Mouse (Mus musculus): ENCODE results near the gene Hist1h1c. TPM values are rescaled to one million over a fixed set of nuclear protein-coding genes. Genes with fewer than 3 reads are reported as not detected.

The Hist1h1c gene
- total RNA-seq, 1 experiment: 496 TPM

GRCm38 (mm10) chr13:23698300-23698693 is 40.3 kb upstream of the Hist1h1c start, which contains the start of gene Hist1h4c:
TSS of gene Hist1h4c (minus strand) at chr13:23698454.
- H3K36me3 ChIP-seq (ENCODE audit: control insufficient read depth, insufficient read depth, low read length, poor library complexity, severe bottlenecking): no peaks in the 10 kb centered on the region
- peak within 1 kb of the TSS; percentile 49 to 61 for H3K4me3 ChIP-seq (ENCODE audit: insufficient read depth in 1 of 2, low read depth in 1 of 2, low read length in 2 of 2, poor library complexity in 1 of 2, severe bottlenecking in 1 of 2)
- TF ChIP-seq HCFC1 (IDR thresholded peaks at IDR 0.05; ENCODE audit: borderline replicate concordance, insufficient read depth, low read length) (peak; percentile 37; the same call in 1 of the 2 replicates), ZC3H11A (IDR thresholded peaks at IDR 0.05; ENCODE audit: borderline replicate concordance, low read depth, low read length) (no peak)
- DNase-seq (ENCODE audit: low read depth, low spot score): peak; percentile 99
- H3K9ac ChIP-seq (ENCODE audit: insufficient read depth, low read depth, low read length, poor library complexity, severe bottlenecking): peak within 1 kb of the TSS; percentile 61
- H3K27ac ChIP-seq (ENCODE audit: insufficient read depth, low read depth, low read length, poor library complexity, severe bottlenecking): peak within 1 kb of the TSS; percentile 44; the same call in 1 of the 2 replicates
- no peaks in the 10 kb centered on the region for H3K9me3 ChIP-seq (ENCODE audit: control insufficient read depth, insufficient read depth, low read depth, low read length)
- peaks cover 0 to 6% of the 10 kb centered on the region in 2 experiments; a peak in 1 of 4 replicates for H3K4me1 ChIP-seq (ENCODE audit: control insufficient read depth in 2 of 2, insufficient read depth in 2 of 2, low read length in 2 of 2, poor library complexity in 1 of 2)
- in situ Hi-C loops (cut with MboI; ENCODE audit: low sequenced_read_pairs in 2 of 2, unreplicated experiment in 2 of 2): loop anchor here in 1 of 2 experiments (25.0 kb wide), 1 partner anchor 1661 kb away; the partner anchor contains the start of genes Hist1h2ag, Hist1h2ah, Hist1h2bj and Hist1h2bk

GRCm38 (mm10) chr13:23698996-23699395 is 39.6 kb upstream of the Hist1h1c start:
- DNase-seq (ENCODE audit: low read depth, low spot score): no peak
- Histone ChIP-seq H3K9ac (ENCODE audit: insufficient read depth, low read depth, low read length, poor library complexity, severe bottlenecking) (no peak overlapping the region; the same call in 1 of the 2 replicates), H3K4me3 (ENCODE audit: insufficient read depth in 1 of 2, low read depth in 1 of 2, low read length in 2 of 2, poor library complexity in 1 of 2, severe bottlenecking in 1 of 2) (no peak overlapping the region), H3K9me3 (ENCODE audit: control insufficient read depth, insufficient read depth, low read depth, low read length) (no peaks in the 10 kb centered on the region), H3K4me1 (ENCODE audit: control insufficient read depth in 2 of 2, insufficient read depth in 2 of 2, low read length in 2 of 2, poor library complexity in 1 of 2) (peaks cover 0 to 6% of the 10 kb centered on the region in 2 experiments; a peak in 1 of 4 replicates), H3K27ac (ENCODE audit: insufficient read depth, low read depth, low read length, poor library complexity, severe bottlenecking) (no peak overlapping the region; the same call in 1 of the 2 replicates), H3K36me3 (ENCODE audit: control insufficient read depth, insufficient read depth, low read length, poor library complexity, severe bottlenecking) (no peaks in the 10 kb centered on the region)
- no peak for TF ChIP-seq CHD2 (IDR thresholded peaks at IDR 0.05; ENCODE audit: low read depth, low read length)
- no peak for TF ChIP-seq MAFK (IDR thresholded peaks at IDR 0.05; ENCODE audit: insufficient read depth, low read depth, low read length)
- no peak for TF ChIP-seq ZNF384 (IDR thresholded peaks at IDR 0.05; ENCODE audit: low read depth, low read length)
- TF ChIP-seq HCFC1 (IDR thresholded peaks at IDR 0.05; ENCODE audit: borderline replicate concordance, insufficient read depth, low read length): no peak
- no peak for TF ChIP-seq ZC3H11A (IDR thresholded peaks at IDR 0.05; ENCODE audit: borderline replicate concordance, low read depth, low read length)
- in situ Hi-C loops (cut with MboI; ENCODE audit: low sequenced_read_pairs in 2 of 2, unreplicated experiment in 2 of 2): loop anchor here in 1 of 2 experiments (25.0 kb wide), 1 partner anchor 1662 kb away; the partner anchor contains the start of genes Hist1h2ag, Hist1h2ah, Hist1h2bj and Hist1h2bk

GRCm38 (mm10) chr13:23699767-23700166 is 38.8 kb upstream of the Hist1h1c start:
- Histone ChIP-seq H3K27ac (ENCODE audit: insufficient read depth, low read depth, low read length, poor library complexity, severe bottlenecking) (no peak overlapping the region), H3K36me3 (ENCODE audit: control insufficient read depth, insufficient read depth, low read length, poor library complexity, severe bottlenecking) (no peaks in the 10 kb centered on the region), H3K9ac (ENCODE audit: insufficient read depth, low read depth, low read length, poor library complexity, severe bottlenecking) (no peak overlapping the region), H3K9me3 (ENCODE audit: control insufficient read depth, insufficient read depth, low read depth, low read length) (no peaks in the 10 kb centered on the region), H3K4me1 (ENCODE audit: control insufficient read depth in 2 of 2, insufficient read depth in 2 of 2, low read length in 2 of 2, poor library complexity in 1 of 2) (peaks cover 0 to 6% of the 10 kb centered on the region in 2 experiments; a peak in 1 of 4 replicates), H3K4me3 (ENCODE audit: insufficient read depth in 1 of 2, low read depth in 1 of 2, low read length in 2 of 2, poor library complexity in 1 of 2, severe bottlenecking in 1 of 2) (no peak overlapping the region)
- no peak for TF ChIP-seq MAFK (IDR thresholded peaks at IDR 0.05; ENCODE audit: insufficient read depth, low read depth, low read length)
- TF ChIP-seq HCFC1 (IDR thresholded peaks at IDR 0.05; ENCODE audit: borderline replicate concordance, insufficient read depth, low read length): no peak
- no peak for TF ChIP-seq ZNF384 (IDR thresholded peaks at IDR 0.05; ENCODE audit: low read depth, low read length)
- no peak for TF ChIP-seq ZC3H11A (IDR thresholded peaks at IDR 0.05; ENCODE audit: borderline replicate concordance, low read depth, low read length)
- TF ChIP-seq CHD2 (IDR thresholded peaks at IDR 0.05; ENCODE audit: low read depth, low read length): no peak
- in situ Hi-C loops (cut with MboI; ENCODE audit: low sequenced_read_pairs in 2 of 2, unreplicated experiment in 2 of 2): loop anchor here in 1 of 2 experiments (25.0 kb wide), 1 partner anchor 1662 kb away; the partner anchor contains the start of genes Hist1h2ag, Hist1h2ah, Hist1h2bj and Hist1h2bk
- DNase-seq (ENCODE audit: low read depth, low spot score): no peak

- no peaks in the 10 kb centered on the region for H3K9me3 ChIP-seq (ENCODE audit: control insufficient read depth, insufficient read depth, low read depth, low read length)
- H3K27ac ChIP-seq (ENCODE audit: insufficient read depth, low read depth, low read length, poor library complexity, severe bottlenecking): no peak overlapping the region
- DNase-seq (ENCODE audit: low read depth, low spot score): peak; percentile 74
- no peak overlapping the region for H3K9ac ChIP-seq (ENCODE audit: insufficient read depth, low read depth, low read length, poor library complexity, severe bottlenecking)
- TF ChIP-seq ZC3H11A (IDR thresholded peaks at IDR 0.05; ENCODE audit: borderline replicate concordance, low read depth, low read length) (peak; percentile 77), MAFK (IDR thresholded peaks at IDR 0.05; ENCODE audit: insufficient read depth, low read depth, low read length) (no peak), ZNF384 (IDR thresholded peaks at IDR 0.05; ENCODE audit: low read depth, low read length) (no peak), CHD2 (IDR thresholded peaks at IDR 0.05; ENCODE audit: low read depth, low read length) (no peak), HCFC1 (IDR thresholded peaks at IDR 0.05; ENCODE audit: borderline replicate concordance, insufficient read depth, low read length) (no peak)
- 0 out of 4 replicates have a peak, but pooled peaks cover 0 to 2% of the 10 kb centered on the region in 2 experiments for H3K4me1 ChIP-seq (ENCODE audit: control insufficient read depth in 2 of 2, insufficient read depth in 2 of 2, low read length in 2 of 2, poor library complexity in 1 of 2)
- no peak overlapping the region for H3K4me3 ChIP-seq (ENCODE audit: insufficient read depth in 1 of 2, low read depth in 1 of 2, low read length in 2 of 2, poor library complexity in 1 of 2, severe bottlenecking in 1 of 2)
- in situ Hi-C loops (cut with MboI; ENCODE audit: low sequenced_read_pairs in 2 of 2, unreplicated experiment in 2 of 2): no loop called here
- no peaks in the 10 kb centered on the region for H3K36me3 ChIP-seq (ENCODE audit: control insufficient read depth, insufficient read depth, low read length, poor library complexity, severe bottlenecking)
Measured at GRCm38 (mm10) chr13:23700786-23701520, 37.7 kb upstream of the Hist1h1c start.
